Mouse (Mus musculus) adrenal gland, adult 2 months (tissue): ENCODE results near the gene Gm15128. TPM values are rescaled to one million over a fixed set of nuclear protein-coding genes. Genes with fewer than 3 reads are reported as not detected.
"Not testable (repeated sequence)": the region's sequence is repeated elsewhere in the genome, so short reads cannot be mapped to it uniquely, and the experiment has no call there.

Experiments
- DNase-seq: peaks from one replicate; pipeline ENCODE4 v3.0.0; 2021
- long read RNA-seq: library from polyadenylated mRNA; stranded (forward); transcript quantifications from one replicate; pipeline ENCODE4 v2.0.0, GENCODE M21; 2021
- polyA plus RNA-seq: library from polyadenylated mRNA; depleted of rRNA; stranded (reverse); fragments of >200 nt; gene quantifications from 2 replicates; pipeline ENCODE4 v1.2.3, GENCODE M21; 2012; rRNA removed
- total RNA-seq, 2 experiments: library from RNA; stranded (reverse); gene quantifications; 2 replicates each; pipeline ENCODE4 v1.2.3; 2021

The Gm15128 gene
- total RNA-seq (not detected), polyA plus RNA-seq (not detected in 2 replicates)
- long read RNA-seq, result 0 reads

GRCm38 (mm10) chrX:147765691-147766090 is at the start of gene Gm15128:
Gene Gm15128 (plus strand): TSS chrX:147765991.
- not testable (repeated sequence) for DNase-seq

Other genes with a start within 250 kb of the Gm15128 start
- 10 to 100 TPM; 20.6 to 28.4 TPM for gene Lrch2, start 211.9 kb upstream of the Gm15128 start, total RNA-seq
- gene Lrch2, start 211.9 kb upstream of the Gm15128 start, polyA plus RNA-seq, result 0.93 and 1.4 TPM in 2 replicates
- gene Gm15080, start 227.0 kb downstream of the Gm15128 start, total RNA-seq, result not detected
- gene Gm15080, start 227.0 kb downstream of the Gm15128 start, polyA plus RNA-seq, result not detected in 2 replicates